Mouse (Mus musculus) frontal cortex, postnatal 25 days (tissue): ENCODE measurements around the gene Rbm48.

Source experiments
- DNase-seq, 2 experiments: peaks; one replicate each; pipeline ENCODE4 v3.0.0; 2022; ENCODE audit warnings: low spot score in 2 of 2

Gene Rbm48

GRCm38 (mm10) chr5:3551481-3551880 lies 44.9 kb downstream of the Rbm48 start:
- DNase-seq, result no peak

DNA sequence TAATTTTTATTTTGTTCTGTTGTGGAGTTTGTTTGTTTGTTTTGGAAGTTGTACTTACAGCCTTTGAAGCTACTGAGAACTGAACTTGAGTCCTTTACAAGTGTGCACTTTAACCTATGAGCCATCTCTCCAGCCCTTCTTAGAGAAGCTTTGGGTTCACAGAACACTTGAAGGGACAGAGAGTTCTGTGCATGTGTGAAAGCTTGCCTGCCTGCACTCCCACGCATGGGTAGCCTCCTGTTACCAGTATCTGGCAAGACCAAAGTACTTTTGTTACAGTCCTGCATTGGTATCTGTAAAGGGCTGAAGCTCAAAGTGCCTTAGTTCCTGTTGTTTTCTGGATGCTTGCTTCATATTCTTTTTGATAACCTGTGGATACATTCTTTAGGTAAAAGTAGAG lies 50.2 kb downstream of the Rbm48 start:
- no peak for DNase-seq

GRCm38 (mm10) chr5:3544480-3544769 lies 52.0 kb downstream of the Rbm48 start:
- no peak for DNase-seq

- peak; percentile 96 to 98 for DNase-seq
These were observed 52.5 kb downstream of the Rbm48 start, which contains the start of gene Fam133b for GRCm38 (mm10) chr5:3543629-3544479. TSS of gene Fam133b (plus strand) at chr5:3543833.

GRCm38 (mm10) chr5:3541871-3542270 lies 54.5 kb downstream of the Rbm48 start:
- no peak for DNase-seq

GRCm38 (mm10) chr5:3538505-3539472 lies 57.6 kb downstream of the Rbm48 start:
- no peak for DNase-seq

GRCm38 (mm10) chr5:3536592-3537212 lies 59.7 kb downstream of the Rbm48 start:
- DNase-seq, result no peak
